Mouse (Mus musculus) Patski (cell line): ENCODE results near the gene Prx. TPM values are rescaled to one million over a fixed set of nuclear protein-coding genes. Genes with fewer than 3 reads are reported as not detected.

ENCODE experiments used
- ATAC-seq: fragments of 100-300 bp; one replicate; pipeline ENCODE4 v1.8.0; 2021
- CTCF ChIA-PET: fragments of 350-600 bp; sonication (Branson Sonifier 250); formaldehyde crosslinking; loops from one replicate; lab custom pipeline; 2022; ENCODE audit warnings: inconsistent platforms; lab: Charles Lee
- POLR2A ChIA-PET: fragments of 350-600 bp; sonication (Branson Sonifier 250); formaldehyde crosslinking; loops from one replicate; lab custom pipeline; 2022; ENCODE audit warnings: antibody characterized with exemption, inconsistent platforms; lab: Charles Lee
- DNase-seq: peaks from one replicate; pipeline ENCODE4 v3.0.0-alpha.2; 2011; ENCODE audit warnings: low read depth, low spot score
- H3K27me3 ChIP-seq: fragments of 371-371 bp; one replicate; pipeline ENCODE4 v1.5.1; 2021
- CTCF ChIP-seq: fragments of 100-300 bp; IDR thresholded peaks from one replicate; pipeline ENCODE4 v1.5.1; 2021
- in situ Hi-C: fragments of 300-500 bp; cut with MboI; formaldehyde crosslinking; loops from 3 replicates; pipeline ENCODE4 v1.11.1; 2018; ENCODE audit warnings: low pct_unique_long_range_greater_than_20kb, mixed read lengths
- polyA plus RNA-seq: library from polyadenylated mRNA; unstranded; gene quantifications from one replicate; pipeline ENCODE4 v1.2.3, GENCODE M21; 2021

The Prx gene
- polyA plus RNA-seq, 1 experiment from 2014 or later: 4.4 TPM

- DNase-seq (no peak), ATAC-seq (peak; percentile 75)
- ChIA-PET CTCF (interaction anchor here (1.0 to 2.8 kb wide), 9 partner anchors 10 to 179 kb away, joined by 3 to 16 read pairs (median 4); partner anchors contain the start of genes 2310022A10Rik and Pld3), POLR2A (interaction anchor here (0.9 to 3.6 kb wide), 5 partner anchors 8 to 34 kb away, joined by 3 to 20 read pairs (median 3); no protein-coding TSS in a partner anchor)
- in situ Hi-C loops: loop anchor here (5.0 kb wide), 1 partner anchor 61 kb away; the partner anchor contains the start of genes Blvrb and Sptbn4
- no peaks in the 10 kb centered on the region for H3K27me3 ChIP-seq
- TF ChIP-seq CTCF: peak; percentile 92
These were observed 9.5 kb downstream of the Prx start for GRCm38 (mm10) chr7:27508648-27509005.

GRCm38 (mm10) chr7:27510809-27511208, 11.7 kb downstream of the Prx start:
- ATAC-seq (no peak), DNase-seq (no peak)
- ChIA-PET CTCF (interaction anchor here (1.3 kb wide), 1 partner anchor 10 kb away, joined by 3 read pairs; no protein-coding TSS in a partner anchor), POLR2A (interaction anchor here (0.7 kb wide), 1 partner anchor 108 kb away, joined by 3 read pairs; no protein-coding TSS in a partner anchor)
- in situ Hi-C loops: no loop called here
- no peak for TF ChIP-seq CTCF
- H3K27me3 ChIP-seq: no peaks in the 10 kb centered on the region

DNA sequence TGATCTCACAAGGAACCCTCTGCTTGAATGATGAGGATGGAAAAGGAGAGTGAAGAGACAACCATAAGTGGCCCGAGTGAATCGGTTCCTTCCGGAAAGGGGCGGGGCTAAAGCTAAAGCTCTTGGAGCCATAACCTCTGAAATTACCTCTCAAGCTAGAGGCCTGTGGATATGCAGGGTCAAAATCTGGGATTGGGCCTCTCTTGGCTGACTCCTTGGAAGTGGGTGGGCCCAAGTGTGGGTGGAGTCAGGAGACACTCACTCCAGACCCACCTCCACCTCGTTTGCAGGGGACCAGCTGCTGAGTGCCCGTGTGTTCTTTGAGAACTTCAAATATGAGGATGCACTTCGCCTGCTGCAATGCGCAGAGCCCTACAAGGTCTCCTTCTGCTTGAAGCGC, 15.8 kb downstream of the Prx start:
- ATAC-seq: no peak
- H3K27me3 ChIP-seq: no peaks in the 10 kb centered on the region
- CTCF ChIA-PET: interaction anchor here (3.7 kb wide), 1 partner anchor 12 kb away, joined by 17 read pairs; no protein-coding TSS in a partner anchor
- POLR2A ChIA-PET: no interaction called here
- no peak for DNase-seq
- no peak for TF ChIP-seq CTCF
- in situ Hi-C loops: no loop called here

GRCm38 (mm10) chr7:27518314-27518713, 19.2 kb downstream of the Prx start:
- no peak for ATAC-seq
- no peak for DNase-seq
- no peak for TF ChIP-seq CTCF
- POLR2A ChIA-PET: interaction anchor here (1.1 to 1.6 kb wide), 2 partner anchors 8 to 9 kb away, joined by 3 to 5 read pairs; no protein-coding TSS in a partner anchor
- CTCF ChIA-PET: interaction anchor here (1.8 to 4.2 kb wide), 3 partner anchors 8 to 81 kb away, joined by 7 to 14 read pairs (median 11); no protein-coding TSS in a partner anchor
- H3K27me3 ChIP-seq: no peaks in the 10 kb centered on the region
- in situ Hi-C loops: no loop called here

GRCm38 (mm10) chr7:27520104-27520503, 21.0 kb downstream of the Prx start:
- POLR2A ChIA-PET: no interaction called here
- no peaks in the 10 kb centered on the region for H3K27me3 ChIP-seq
- CTCF ChIA-PET: interaction anchor here (0.8 to 4.2 kb wide), 2 partner anchors 10 to 12 kb away, joined by 3 to 14 read pairs; no protein-coding TSS in a partner anchor
- no peak for TF ChIP-seq CTCF
- in situ Hi-C loops: no loop called here
- ATAC-seq (no peak), DNase-seq (no peak)

GRCm38 (mm10) chr7:27520599-27520998, 21.5 kb downstream of the Prx start:
- DNase-seq (no peak), ATAC-seq (no peak)
- no peak for TF ChIP-seq CTCF
- ChIA-PET POLR2A (no interaction called here), CTCF (interaction anchor here (0.8 to 4.2 kb wide), 2 partner anchors 10 to 12 kb away, joined by 3 to 14 read pairs; no protein-coding TSS in a partner anchor)
- H3K27me3 ChIP-seq: no peaks in the 10 kb centered on the region
- in situ Hi-C loops: no loop called here

GRCm38 (mm10) chr7:27522967-27523366, 23.8 kb downstream of the Prx start, which contains the start of gene Hipk4:
Gene Hipk4, plus strand, starts transcription at chr7:27523267.
- CTCF ChIA-PET: no interaction called here
- TF ChIP-seq CTCF: no peak
- in situ Hi-C loops: no loop called here
- no peaks in the 10 kb centered on the region for H3K27me3 ChIP-seq
- DNase-seq: no peak
- POLR2A ChIA-PET: no interaction called here
- ATAC-seq: no peak

- ATAC-seq (no peak), DNase-seq (no peak)
- no peaks in the 10 kb centered on the region for H3K27me3 ChIP-seq
- ChIA-PET POLR2A (no interaction called here), CTCF (no interaction called here)
- TF ChIP-seq CTCF: no peak
- in situ Hi-C loops: no loop called here
These were observed 24.7 kb downstream of the Prx start for GRCm38 (mm10) chr7:27523805-27524204.

DNA sequence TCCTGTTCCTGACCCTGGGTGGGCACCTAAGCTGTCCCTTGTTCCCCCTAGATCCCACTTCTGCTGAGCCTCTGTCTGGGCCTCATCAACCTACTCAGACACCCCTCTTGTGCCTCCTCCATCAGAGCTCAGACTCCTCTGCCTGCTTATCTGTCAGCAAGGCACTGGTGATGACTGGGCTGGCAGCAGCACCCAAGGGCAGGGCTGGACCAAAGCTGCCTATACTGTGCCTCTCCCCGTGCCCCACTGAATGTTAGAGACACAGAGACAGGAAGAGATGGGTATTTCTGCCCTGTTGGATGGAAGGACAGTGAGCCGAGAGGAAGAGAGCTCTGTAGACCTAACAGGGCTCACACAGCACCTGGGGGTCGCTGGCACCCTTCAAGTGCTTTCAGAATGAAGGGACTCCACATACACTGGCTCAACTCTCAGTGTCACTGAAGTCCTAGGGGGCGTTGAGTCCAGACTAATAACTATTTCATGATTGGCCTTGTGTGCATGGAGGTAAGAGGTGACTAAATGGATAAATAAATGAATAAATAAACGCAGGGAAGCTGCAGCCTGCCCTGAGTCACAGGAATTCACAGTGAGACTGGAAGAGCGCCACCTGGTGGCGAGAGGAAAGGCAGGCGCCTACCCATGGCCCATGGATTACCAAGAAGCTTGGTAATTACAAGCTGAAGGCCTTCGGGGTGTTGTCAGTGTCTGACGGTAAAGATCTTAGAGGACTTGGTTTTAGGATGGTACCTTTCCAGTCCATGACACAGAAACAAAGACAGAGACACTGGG, 27.1 kb downstream of the Prx start:
- peak; percentile 54 for ATAC-seq
- in situ Hi-C loops: loop anchor here (5.0 kb wide), 1 partner anchor 89 kb away; no protein-coding TSS in a partner anchor

GRCm38 (mm10) chr7:27529070-27529469, 29.9 kb downstream of the Prx start:
- DNase-seq: no peak
- ChIA-PET CTCF (interaction anchor here (2.3 kb wide), 1 partner anchor 91 kb away, joined by 5 read pairs; no protein-coding TSS in a partner anchor), POLR2A (no interaction called here)
- no peak for ATAC-seq
- TF ChIP-seq CTCF: no peak
- no peaks in the 10 kb centered on the region for H3K27me3 ChIP-seq
- in situ Hi-C loops: loop anchor here (5.0 kb wide), 1 partner anchor 92 kb away; no protein-coding TSS in a partner anchor

More for the DNA sequence above, 27.1 kb downstream of the Prx start:
- ChIA-PET CTCF (interaction anchor here (0.6 to 3.7 kb wide), 14 partner anchors 9 to 193 kb away, joined by 3 to 24 read pairs (median 4); no protein-coding TSS in a partner anchor), POLR2A (interaction anchor here (0.7 to 1.6 kb wide), 5 partner anchors 8 to 34 kb away, joined by 3 to 5 read pairs (median 4); no protein-coding TSS in a partner anchor)
- H3K27me3 ChIP-seq: no peaks in the 10 kb centered on the region
- no peak for TF ChIP-seq CTCF
- DNase-seq: no peak
